Mouse (Mus musculus): ENCODE results near the gene Ripor2.

Ripor2 gene

DNA sequence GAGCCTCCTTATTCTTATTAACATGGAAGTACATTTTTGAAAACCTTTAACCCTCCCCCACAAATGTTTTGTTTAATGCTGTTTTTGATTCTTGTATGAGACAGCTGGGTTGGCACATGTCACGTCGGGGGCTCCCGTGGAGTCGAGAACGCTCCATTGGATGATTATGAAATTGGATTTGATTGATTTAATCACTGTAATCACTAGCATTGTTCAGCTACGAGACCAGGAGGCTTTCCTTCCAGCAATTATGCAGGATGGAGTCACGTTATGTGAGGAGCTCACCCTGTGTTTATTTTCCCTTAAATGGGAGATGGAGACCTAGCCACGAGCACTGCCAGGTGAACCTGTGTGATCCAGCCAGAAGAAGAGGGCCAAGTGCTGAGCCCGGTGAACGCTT, at the start of gene Ripor2:
Gene Ripor2, plus strand, starts transcription at position 357 of the 400 bp plus-strand sequence.
- no peak for DNase-seq (ENCODE audit: low spot score)

DNA sequence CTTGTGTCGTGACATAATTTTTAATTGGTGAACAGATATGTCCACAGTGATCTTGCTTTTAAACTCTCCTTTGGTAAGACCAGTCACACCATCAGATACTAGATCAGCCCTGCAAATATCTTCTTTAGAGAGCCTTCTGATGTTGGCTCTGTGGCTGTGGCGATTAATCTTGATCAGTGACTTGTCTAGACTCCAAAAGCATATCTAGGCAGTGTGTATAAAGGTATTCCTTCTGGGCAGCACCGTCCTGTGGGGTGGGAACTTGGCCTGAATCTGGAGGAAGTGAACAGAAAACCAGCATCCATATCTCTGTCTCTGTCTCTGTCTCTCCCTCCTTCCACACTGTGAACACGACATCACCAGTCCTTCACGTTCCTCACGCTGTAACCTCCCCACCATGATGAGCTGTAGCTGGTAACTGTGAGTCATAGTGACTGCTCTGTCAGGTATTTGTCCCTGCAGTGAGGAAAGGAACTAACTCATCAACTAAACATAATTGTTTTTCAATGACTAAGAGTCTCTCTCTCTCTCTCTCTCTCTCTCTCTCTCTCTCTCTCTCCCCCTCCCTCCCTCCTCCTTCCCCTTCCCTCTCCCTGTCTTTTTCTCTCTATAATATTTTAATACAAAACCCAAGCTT, 45.3 kb upstream of the Ripor2 start:
- no peak for DNase-seq (ENCODE audit: low spot score)

DNA sequence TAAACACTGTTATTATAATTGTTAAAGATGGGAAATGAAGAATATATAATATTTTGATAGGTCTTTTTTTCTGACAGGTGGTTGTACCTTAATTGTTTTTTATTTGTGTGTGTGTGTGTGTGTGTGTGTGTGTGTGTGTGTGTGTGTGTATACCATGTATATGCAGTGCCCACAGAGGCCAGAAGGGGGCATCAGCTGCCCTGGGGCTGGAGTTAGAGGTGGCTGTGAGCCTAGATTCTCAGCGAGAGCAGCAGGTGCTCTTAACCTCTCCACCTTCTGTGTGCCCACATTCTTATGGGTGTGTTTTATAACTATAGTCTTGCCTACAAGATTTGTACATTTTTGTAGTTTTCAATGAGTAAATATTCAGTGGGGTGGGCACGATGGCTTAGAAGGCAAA, 44.0 kb upstream of the Ripor2 start:
- DNase-seq (ENCODE audit: low spot score): no peak

DNA sequence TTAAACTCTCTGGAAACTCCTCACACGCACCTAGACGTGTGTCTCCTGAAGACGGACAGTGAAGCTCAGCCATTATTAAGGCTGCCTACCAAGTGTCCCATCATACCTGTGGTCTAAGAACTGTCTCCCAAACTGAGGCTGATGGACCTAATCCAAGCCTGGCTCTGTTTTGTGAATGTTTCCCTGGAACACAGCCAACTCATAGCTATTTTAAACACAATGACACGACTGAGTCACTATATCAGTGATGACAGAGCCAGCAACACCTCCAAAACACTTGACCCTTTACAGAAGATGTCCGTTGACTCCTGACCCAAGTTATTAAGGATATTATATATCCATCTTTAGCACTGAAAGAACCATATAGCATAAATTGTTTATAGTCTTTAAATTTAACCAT, 43.0 kb upstream of the Ripor2 start:
- no peak for DNase-seq (ENCODE audit: low spot score)

DNA sequence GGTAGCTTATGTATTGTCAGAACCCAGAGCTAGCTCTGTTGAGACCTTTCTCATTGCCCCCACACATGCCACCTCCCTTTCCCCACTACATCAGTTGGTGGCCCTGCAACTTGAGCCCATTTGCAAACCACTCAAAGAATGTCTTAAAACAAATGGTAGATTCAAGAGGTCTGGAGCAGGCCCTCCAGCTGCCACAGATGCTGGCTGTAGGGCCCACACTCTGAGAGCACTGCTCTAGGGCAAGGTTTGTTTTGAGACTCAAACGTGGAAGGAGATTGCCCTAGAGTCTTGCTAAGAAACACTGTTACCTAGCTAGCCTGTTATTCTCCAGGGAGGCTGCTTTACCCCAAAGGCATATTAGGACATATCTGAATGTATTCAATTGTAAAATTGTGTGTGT, 36.3 kb upstream of the Ripor2 start:
- no peak for DNase-seq (ENCODE audit: low spot score)

DNA sequence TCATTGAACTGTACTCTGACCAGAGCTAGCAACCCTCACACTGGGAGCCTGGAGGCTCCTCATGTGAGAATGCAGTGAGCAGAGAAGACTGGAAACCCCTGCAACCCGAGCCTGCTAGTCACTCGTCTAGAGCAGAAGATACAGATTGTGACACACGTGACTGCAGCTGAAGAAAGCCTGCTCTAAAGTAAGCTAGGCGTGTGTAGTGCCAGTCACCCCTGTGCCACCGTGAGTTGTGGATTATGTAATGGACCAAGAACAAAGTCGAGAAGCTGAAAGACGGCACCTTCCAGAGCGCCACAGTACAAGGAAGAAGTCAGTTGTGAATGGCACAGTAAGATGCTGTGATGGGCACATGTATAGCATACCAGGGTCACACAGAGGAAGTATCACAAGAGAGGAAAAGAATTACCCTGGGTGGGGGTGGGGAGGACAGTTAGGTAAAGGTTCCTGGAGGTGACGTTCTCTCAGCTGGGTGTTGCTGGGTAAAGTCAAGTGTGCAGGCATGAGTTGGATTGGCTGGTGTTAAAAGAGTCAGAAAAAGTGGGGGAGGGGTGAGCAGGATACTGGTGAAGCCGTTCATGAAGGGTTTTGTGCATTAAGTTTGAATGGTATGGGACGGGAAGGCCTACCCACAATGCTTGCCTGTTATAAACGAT, 35.1 kb upstream of the Ripor2 start:
- no peak for DNase-seq (ENCODE audit: low spot score)

DNA sequence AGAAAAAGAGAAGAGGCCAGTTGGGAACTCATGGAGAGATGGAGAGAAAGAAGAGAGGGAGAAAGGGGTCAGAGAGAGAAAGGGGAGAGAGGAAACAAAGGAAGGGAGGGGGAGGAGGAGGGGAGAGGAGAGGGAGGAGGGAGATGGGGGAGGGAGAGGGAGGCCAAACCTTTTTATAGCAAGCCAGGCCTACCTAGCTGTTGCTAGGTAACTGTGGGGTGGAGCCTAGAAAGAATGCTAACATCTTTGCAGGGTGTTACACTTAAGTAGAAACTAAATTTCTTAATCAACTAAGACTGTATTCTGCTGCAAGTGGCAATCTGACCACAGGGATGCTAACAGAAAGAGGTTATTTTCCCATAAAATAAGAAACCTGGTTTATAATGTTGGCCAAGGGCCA, 33.1 kb upstream of the Ripor2 start:
- DNase-seq (ENCODE audit: low spot score): no peak

DNA sequence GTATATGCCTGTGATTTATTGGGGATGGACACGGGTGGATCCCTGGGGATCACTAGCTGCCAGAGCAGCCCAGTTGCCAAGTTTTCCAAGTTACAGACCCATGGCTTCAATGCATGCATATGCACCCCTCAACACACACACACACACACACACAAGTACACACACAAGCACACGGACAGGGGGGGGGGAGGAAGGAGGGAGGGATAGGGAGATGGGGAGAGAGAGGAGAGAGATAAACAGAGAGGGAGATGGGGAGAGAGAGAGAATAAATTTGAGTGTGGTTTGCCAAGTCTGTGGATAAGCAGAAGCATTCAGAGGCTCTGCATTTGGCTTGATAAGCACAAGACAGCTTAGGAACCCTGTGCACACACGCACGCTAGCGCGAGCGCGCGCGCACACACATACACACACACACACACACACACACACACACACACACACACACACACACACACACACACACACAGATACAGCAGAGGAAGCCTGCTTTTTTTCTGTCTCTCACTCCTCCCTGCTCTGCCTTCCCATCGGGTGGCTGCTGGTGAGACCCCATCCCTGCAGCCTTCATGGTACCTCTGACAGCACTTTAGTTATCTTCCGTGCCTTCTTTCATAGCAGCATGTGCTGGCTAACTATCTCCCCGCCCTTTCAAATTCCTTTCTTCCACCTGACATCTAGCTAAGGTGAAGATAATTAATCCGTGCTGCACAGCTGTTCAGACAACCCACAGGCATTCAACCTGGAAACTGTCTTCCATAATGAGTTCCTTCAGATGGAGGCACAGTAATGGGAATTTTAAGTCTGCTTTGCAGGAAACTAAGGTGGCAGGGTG, 30.7 kb upstream of the Ripor2 start:
- DNase-seq (ENCODE audit: low spot score): no peak

DNA sequence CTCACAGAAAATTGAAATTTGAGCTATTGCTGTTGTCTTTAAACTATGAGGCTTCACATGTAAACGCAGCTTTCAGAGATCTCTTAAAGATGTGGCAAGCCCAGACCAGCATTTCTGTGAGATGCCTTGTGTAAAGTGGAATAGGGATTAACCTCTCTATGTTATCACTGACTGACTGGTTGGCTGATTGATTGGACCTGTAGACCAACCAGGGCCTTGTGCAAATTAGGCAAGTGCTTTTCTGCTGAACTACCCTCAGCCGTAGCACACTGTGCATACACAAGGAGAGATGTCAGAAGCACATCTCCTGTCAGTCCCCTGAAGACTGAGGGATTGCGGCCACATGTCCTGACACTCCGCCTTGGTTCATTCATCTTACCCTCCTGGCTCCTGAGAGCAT, 29.9 kb upstream of the Ripor2 start:
- DNase-seq (ENCODE audit: low spot score): no peak

DNA sequence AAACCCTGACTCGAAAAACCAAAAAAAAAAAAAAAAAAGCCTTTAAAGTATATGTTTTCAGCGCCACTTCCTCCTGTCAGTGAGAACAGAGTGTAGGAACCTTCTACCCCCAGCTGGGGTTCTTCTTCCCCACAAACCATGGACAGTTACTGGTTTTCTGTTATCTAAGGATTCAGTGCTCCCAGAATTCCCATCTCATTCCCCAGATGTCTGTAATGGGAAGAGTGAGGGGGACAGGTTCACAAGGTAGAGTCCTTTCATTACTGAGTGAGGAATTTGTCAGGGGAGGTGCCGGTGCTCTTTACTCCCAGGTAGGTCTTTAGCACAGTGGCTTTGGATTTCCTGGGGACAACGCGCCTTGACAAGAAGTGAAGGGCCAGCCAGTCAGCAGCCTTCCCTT, 20.6 kb upstream of the Ripor2 start:
- DNase-seq (ENCODE audit: low spot score): no peak

DNA sequence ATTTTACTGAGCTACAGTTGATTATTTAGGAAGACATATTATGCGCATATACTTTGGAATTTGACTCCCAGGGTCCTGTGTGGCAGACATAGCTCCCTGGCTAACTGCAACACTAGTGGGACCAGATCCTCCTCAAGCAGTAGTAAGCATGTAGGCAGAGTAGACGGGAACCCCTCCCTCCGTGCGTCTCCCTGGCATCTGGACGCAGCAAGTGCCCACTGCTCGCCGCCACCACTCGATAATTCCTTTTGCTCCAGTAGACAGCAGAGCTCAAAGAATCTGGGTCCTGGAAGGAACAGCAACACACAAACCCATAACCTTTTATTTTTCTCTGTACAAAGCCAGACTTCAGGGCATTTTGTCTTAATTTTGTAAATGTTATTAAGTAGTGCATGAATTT, 17.3 kb upstream of the Ripor2 start:
- DNase-seq (ENCODE audit: low spot score): no peak

DNA sequence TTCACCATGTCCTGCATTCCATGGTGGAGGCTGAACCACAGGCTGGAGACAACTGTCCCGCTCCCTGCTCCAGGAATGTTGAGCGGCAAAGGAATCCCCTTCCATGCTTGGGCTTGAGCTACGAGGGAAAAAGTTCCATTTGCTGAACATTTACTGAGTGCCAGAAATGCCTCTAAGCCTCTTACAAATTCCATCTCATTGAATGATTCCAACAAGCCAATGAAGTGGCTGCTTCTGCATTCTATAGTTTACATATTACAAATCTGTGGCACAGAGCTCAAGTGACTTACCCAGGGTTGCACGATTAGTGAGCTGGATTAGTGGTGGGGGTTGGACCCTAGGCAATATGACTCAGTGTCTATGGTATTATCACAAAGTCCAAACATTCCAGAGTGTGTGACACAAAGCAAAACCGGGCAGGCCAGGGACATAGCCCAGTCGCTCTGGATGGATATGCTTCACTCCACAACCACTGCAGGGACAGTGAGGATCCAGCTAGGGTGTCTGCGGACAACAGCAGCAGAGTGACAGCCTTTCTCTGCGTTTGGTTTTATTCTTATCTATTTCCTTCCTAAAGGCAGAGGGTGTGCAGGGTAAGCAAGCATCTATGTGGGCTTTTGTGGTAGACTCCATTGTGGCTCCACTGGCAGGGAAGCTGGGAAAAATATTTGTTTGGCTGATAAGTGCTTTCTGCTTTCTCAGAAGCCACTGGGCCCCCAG, 16.6 kb upstream of the Ripor2 start:
- DNase-seq (ENCODE audit: low spot score): no peak

DNA sequence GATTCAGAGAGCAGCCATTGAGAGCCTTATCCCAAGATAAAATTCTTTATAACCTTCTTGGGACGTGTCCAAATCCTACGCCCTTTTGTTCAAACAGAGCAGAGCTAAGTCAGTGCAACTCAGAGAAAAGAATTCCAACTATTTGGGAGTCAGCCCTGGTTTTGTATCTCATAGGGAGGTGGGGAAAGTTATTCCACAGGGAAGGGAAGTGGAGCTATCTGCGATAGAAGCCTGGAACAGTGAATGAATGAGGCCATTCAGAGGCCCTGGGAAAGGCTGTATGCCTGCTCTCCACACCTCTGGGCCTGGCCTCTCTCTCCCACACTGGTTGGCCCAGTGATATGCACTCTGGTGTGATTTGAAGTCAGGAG, 16.1 kb upstream of the Ripor2 start:
- DNase-seq (ENCODE audit: low spot score): no peak

DNA sequence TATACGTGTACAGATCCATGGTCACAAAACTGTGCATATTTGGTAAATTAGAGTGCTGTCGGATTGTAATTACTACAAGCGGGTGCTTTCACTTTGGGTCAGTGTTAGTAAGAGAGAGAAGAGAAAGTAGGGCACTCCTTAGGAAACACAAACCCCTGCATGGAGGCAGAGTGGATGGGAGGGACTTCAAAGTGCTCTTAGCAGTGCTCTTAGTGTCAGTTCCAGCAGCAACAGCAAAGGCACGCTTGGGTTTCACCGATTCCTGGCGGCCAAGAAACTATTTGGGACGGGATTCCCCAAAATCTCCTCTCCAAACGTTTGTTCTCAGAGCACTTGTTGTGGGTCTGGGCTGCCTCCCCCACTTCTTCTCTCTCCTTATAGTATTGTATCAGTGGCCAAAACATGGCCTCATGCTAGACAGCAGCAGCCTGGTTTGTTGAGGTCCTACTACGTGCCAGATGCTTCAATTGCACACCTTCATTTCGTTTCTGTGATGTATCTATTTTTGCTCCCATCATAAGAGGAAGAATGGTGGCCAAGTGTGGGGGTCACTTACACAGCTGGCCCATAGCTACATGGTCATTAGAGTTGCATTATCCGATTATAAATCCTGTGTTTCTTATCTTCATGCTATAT, 14.7 kb upstream of the Ripor2 start:
- no peak for DNase-seq (ENCODE audit: low spot score)

DNA sequence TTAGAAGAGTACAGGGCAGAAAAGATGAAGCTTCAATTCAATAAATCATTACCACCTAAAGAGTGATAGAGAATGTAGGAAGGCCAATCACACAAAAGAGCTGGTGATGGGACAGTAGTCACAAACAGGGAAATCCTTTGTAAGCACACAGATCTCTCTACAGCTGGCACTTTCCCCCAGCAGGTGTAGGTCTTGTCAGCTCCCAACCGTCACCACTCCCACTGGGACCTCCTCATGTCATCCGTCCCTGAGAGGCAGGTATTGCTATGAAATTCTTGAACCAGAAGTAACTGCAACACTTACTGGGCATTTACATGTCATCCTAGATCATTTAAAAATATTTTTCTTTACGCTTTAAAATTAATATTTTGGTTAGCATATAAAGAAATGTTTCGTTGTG, 12.9 kb upstream of the Ripor2 start:
- DNase-seq (ENCODE audit: low spot score): no peak

DNA sequence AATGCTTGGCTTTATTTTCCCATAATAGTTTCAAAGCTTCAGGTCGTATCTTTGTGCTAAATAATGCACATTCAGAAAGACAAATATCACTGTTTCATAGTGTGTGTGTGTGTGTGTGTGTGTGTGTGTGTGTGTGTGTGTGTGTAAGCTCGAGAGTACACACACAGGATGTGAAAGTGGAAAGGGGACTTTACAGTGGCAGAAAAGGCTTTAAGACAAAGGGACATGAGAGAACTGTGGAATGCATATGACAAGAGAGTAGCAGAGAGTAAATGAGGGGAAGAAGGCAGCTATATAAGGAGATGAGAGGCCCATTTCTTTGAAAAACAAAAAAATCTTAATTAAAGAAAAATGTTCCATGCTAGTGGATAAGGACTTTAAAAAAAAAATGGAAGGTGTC, 11.3 kb upstream of the Ripor2 start:
- DNase-seq (ENCODE audit: low spot score): no peak

DNA sequence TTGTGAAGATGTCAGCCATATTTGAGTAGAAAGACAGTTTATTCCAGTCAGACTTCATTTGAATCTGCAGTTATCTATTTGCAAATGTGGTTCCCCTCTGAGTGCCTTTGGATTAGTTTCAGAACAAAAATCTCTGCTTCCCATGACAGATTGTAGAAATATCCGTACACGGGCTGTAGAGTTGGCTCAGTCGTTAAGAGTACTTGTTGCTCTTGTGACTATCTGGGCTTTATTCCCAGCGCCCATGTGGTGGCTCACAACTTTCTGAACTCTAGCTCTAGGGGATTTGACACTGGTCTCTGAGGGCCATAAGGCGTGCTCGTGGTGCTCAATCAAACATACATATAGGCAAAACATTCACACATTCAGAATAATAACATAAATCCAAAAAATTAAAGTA, 10.1 kb upstream of the Ripor2 start:
- DNase-seq (ENCODE audit: low spot score): no peak

DNA sequence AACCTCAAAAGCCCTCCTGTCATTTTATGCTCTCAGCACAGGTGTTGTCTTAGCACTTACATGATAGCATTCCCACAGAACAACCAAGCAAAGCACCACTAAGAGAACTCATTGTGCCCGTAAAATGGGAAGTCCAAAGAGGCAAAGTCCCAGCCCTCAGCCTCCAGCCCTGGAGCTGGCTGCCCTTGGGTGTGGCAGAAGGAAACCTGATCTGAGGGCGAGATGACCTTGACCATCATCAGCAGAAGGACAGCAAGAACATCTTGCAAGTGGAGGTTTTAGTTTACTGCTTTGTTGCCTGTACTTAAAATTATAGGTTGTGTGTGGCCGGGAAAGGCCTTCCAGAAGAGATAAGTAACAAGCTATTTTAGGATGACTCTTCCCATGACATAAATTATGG, 6.9 kb upstream of the Ripor2 start:
- no peak for DNase-seq (ENCODE audit: low spot score)

DNA sequence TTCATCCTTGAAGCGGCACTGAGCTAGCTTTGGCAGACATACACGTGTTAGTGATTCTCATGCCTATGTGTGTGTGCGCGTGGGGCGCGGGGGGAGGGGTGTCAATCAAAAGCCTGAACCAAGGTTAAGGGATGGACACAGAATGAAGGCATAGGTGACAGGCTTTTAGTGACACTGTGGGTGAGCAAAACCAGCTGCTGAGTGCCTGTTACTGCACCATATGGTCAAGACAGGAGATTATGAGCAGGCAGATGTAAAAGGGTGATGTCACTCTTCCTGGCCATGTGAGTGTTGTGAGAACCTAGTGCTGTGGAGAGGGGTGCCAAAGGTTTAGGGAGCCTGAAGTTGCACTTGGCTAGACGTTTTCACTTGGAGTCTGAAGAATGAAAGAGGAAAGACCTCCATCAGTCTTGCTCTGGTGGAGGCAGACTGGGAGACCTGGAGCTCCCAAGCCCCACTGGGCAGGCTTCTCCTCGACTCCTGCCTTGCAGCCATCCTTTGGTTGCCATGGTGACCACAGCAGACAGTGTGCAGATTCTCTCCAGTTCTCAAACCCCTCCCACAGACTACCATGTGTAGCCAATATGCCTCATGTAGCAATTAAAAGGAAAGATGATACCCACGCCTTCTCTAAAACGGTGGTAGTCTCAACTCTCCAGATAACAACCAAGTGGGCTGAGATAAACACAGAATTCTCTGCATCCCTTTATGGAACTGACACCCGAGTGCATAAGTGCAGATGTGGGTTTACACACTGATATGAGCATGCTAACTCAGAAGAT, 5.5 kb upstream of the Ripor2 start:
- DNase-seq (ENCODE audit: low spot score): no peak

DNA sequence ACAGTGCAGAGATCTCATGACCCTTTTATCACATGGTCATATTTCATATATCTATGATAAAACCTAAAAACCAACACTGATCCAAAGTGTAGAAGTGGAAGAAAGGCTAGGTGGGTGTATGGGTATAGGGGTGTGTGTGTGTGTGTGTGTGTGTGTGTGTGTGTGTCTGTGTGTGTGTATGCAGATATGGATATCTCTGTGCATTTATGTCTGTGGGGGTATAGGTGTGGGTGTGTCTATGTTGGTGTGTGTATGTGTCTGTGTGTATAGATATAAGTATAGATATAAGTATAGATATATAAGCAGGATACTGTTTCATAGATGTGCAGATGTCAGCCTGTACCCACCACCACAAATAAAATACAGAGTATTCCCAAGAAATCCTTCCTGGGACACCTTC, 3.7 kb upstream of the Ripor2 start:
- no peak for DNase-seq (ENCODE audit: low spot score)

DNA sequence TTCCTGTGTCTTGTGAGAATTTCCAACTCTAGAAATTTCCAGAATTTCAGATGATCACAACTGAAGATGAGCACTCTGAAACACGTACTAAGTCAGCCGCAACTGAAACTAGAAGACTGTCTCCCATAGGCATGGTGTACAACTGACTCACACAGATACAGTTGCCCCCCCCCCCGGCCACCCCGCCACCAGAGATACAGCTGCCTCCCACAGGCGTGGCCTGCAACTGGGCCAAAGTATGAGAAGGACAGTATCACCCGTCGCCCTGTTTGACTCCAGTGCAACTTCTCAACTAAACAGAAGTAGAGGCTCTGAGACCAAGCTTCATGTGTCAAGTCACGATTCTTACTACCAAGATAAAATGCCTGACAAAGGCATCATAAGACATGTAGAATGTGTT, 1.2 kb upstream of the Ripor2 start:
- no peak for DNase-seq (ENCODE audit: low spot score)

DNA sequence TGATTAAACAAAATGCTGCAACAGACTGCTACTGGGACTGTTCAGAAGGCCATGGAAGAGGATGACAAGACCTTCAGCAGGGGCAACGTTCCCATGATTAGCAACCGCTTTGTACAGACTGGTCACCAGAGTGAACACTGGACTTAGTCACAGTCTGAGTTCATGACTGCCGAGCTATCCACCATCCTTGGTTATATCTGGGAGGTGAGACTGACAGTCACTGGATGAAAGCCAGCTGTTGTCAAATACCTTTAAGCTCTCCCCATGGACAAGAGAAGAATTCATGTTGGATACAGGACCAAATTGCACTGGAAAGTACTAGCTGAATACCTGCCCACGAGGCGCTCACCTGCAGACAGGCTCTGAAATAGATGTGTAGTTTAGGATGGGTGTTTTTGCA, 2.4 kb downstream of the Ripor2 start:
- no peak for DNase-seq (ENCODE audit: low spot score)
